Mouse (Mus musculus) frontal cortex, postnatal 10 days (tissue): ENCODE measurements at regions not wholly inside any gene's neighbourhood (a gene's known extent, or its start where the extent isn't known, plus 50 kb on each side); places are given as distances from the start of the nearest gene placed in this dataset.
"Not testable (repeated sequence)": the region's sequence is repeated elsewhere in the genome, so short reads cannot be mapped to it uniquely, and the experiment has no call there.

ENCODE experiments used
- DNase-seq, 2 experiments: peaks; one replicate each; pipeline ENCODE4 v3.0.0; 2022; ENCODE audit warnings: low spot score in 2 of 2, mixed read lengths in 1 of 2

GRCm38 (mm10) chr12:77589416-77589815 is 351.5 kb downstream of the Fut8 start:
- DNase-seq: no peak

- no peak for DNase-seq
Measured at GRCm38 (mm10) chr12:77594092-77594491, 356.2 kb downstream of the Fut8 start.

DNA sequence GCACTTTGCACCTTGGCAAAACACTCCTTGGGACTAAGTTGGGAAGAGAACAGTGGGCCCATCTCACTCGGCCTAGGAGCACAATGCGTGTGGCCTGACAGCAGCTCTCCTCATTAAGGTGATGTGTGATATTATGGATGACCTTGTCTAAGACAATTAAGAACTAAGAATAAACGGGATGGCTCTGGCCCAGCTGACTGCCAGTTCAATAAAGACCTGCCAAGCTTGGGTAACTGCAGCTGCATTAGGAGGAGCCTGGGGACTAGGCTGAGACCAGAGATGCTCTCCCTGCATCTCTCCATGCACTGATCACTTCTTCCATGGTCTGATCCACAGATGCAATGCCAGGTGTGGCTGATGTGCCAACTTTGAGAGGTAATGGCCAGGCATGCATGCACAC is 356.7 kb downstream of the Fut8 start:
- DNase-seq: no peak

DNA sequence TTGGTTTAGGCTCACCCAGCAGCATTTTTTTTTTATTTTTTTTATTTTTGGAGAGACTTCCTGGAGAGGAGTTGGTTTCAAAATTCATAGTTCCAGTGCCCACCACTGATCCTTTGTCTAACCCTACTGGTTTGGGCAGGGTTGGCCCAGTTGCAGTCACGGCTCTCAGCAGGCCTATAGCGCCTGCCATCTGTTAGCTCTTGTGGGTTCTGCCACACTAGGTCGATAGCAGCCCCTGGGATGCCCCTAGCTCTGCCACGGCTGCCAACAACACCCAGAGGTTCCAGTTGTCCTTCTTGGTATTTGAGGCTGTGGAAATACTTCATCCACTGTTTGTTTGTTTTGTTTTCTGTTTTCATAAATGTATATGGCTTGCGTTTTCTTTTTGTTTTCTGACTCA is 357.9 kb downstream of the Fut8 start:
- no peak for DNase-seq

DNA sequence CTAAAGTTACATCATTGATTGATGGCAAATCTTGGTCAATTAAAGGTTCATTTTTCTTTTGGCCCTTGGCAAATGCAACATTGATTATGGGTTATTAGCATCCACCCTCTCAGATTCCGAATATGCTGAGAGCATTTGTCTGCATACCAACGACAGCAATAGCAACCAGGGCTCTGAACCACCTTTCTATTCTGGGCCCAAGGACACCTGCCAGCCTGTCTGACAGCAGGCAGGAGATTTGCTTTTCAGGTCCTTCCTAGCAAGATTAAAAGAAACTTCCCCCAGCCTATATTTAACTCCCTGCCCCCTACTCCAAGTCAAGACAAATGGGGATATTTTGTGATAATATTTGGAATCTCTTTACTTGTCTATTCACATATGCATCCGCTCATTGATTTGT is 358.8 kb downstream of the Fut8 start:
- no peak for DNase-seq

DNA sequence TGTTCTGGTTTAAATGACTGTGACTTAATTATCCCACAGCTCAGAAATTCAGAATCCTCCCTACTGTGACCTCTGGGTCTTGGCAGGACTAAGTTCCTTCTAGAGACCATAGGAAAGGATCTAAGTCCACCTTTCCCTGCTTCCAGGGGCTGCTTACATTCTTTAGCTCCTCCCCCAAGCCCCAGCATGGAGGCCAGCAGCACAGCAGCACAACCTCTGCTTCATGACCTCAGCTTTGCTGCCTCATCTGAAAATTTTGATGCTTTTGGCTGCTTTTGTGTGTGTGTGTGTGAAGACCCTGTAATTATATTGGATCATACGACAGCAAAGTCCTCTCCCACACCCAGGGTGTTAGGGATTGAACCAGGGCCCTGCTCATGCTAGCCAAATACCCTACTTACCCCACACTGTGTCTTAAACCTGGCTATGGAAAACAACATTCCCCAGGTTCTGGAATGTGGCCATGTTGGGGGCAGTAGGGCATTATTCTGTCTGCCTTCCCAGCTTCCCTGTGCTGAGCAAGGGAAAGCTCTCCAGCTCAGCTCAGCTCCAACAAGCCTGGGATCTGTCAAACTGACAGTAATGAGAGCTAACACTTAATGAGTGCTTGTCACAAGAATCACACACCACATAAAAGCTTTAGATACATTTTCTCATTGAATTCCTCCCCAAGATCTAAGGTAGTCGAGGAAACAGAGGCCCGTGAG is 359.9 kb downstream of the Fut8 start:
- no peak for DNase-seq

GRCm38 (mm10) chr12:77598334-77598715 is 360.4 kb downstream of the Fut8 start:
- no peak for DNase-seq

DNA sequence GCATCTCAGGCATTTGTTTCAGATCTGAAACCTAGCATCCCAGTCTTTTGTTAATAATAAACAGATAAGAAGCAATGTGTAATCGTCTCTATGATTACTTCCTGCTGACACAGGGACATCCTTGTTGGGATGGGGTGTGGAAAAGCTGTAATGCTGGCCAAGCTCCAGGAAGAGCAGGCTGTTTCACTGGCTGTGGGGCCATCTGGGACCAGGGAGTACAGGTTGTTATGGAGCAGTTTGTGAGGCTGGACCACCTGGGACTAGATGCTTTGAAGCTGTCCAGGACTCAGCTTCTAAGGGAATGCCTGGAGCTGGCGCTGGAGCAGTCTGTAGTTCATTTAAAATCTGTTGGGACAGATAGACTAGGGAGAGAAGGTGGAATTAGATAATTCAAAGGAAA is 361.5 kb downstream of the Fut8 start:
- no peak for DNase-seq

DNA sequence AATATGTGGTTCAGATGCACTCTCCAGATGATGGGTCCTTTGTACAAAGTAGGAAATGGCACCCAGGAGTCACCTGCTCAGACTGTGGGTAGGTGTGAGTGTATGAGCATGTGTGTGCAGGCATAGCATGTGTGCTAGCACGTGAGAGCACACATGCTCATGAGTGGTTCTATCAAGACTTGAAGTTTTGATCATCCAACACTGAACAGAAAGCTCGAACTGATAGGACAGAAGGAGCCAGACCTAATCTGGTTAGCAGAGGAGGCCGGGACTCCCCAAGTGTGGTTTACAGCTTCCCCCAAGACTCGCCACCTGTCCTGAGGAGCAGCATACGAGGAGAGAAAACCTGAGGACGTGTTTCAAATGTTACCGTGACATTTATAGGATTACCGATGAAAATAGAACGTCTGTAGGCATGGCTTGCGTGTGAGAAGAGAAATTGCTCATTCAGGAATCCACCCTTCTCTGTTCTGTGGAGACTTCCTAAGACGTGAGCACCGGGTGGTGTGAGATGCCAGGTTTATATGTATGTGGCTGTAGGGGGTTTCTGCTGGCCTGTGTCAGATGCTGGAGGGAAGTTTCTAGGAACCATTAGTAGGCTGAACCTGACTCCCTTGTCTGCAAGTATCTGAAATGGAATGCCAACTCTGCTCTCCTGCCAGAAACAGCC is 366.0 kb downstream of the Fut8 start:
- no peak for DNase-seq

DNA sequence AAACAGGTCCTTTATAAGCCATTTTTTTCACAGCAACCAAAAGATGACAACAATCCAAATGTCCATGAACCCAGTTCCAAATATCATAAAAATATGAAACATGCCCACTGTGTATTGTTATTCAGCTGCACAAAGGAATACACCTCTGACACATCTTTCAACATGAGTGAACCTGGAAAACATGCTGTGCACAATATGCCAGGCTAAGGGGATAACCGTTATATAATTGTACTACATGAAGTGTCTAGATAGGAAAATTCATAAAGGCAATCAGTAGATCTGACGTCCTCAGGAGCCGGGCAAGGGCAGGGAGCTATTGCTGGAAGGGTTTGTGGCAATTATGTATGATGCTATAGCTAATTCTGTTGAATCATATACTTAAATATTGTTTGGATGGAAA is 379.6 kb downstream of the Fut8 start:
- DNase-seq: no peak

- DNase-seq: no peak
Measured at GRCm38 (mm10) chr12:77622243-77622642, 384.3 kb downstream of the Fut8 start.

DNA sequence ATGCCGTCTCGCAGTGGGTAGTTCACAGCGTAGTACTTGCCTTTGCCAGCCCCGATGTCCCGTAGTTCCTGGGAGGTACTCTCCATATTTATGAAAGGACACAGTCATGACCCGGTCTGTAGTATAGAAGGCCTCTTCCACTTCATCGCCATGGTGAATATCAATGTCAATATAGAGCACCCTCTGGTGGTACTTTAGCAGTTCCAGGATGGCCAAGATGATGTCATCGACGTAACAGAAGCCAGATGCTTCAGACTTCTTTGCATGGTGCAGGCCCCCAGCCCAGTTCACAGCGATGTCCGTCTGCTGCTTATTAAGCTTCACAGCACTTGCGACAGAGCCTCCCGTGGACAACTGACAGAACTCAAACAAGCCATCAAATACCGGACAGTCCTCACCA is 386.4 kb downstream of the Fut8 start:
- DNase-seq: not testable (repeated sequence)

GRCm38 (mm10) chr12:77628358-77628850 is 390.5 kb downstream of the Fut8 start:
- DNase-seq: no peak

GRCm38 (mm10) chr12:77633981-77634650 is 396.2 kb downstream of the Fut8 start:
- no peak for DNase-seq

- DNase-seq: peak in 1 of 2 experiments; percentile 8
Measured at GRCm38 (mm10) chr12:77638266-77638665, 400.3 kb downstream of the Fut8 start.

DNA sequence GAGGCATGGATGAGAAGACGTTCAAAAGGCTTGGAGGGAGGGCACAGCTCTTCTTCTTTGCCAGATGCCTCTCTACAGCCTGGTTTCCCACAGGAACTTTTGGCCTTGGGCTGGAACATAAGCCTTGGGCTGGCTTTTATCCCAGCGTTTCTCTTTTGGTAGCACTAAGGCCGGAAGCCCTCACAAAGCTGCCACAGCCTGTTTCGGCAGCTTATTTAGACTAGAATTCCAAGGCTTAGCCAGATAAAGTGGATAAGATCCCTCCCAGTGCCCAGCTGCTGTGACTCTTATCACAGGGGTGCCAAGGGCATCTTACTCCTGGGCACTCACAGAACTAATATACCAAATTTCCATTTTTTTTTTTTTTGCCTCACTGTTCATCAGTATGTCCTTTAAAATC is 404.4 kb downstream of the Fut8 start:
- no peak for DNase-seq

DNA sequence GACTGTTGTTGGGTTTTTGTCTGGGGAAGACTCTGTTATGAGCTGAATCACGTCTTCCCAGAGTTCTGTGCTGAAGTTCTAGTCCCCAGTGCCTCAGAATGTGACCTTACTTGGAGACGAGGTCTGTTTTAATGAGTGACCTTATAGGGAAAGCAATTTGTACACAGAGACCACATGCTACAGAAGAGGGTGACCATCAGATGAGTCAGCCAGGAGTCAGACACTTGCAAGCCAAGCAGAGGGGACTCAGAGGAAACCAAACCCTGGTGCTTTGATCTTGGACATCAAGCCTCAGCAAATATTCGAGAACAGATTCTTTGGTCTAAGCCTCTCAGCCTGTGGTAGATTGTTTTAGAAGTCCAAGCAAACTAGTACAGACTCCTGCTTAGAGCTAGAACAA is 409.9 kb downstream of the Fut8 start:
- DNase-seq: no peak

GRCm38 (mm10) chr12:77654282-77654681 is 416.4 kb downstream of the Fut8 start:
- no peak for DNase-seq

- no peak for DNase-seq
Measured at GRCm38 (mm10) chr12:77657060-77657459, 419.1 kb downstream of the Fut8 start.

DNA sequence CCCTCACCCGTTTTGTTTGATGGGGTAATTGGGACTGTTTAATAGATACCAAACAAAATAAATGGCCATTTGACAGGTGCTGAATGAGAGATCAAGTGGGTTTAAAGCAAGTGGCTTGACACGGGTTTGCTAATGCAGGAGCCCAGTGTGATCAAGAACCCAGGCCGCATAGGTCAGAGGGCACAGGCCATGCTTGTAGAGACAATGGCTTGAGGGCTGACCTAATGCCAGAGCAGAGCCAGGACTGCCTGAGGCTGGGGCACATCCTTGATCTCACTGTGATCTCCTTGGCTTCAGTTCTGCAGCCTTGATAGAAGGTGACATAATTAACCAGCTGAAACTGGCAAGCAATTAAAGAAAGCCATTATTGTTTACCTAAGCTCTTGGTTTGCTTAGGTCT is 420.0 kb downstream of the Fut8 start:
- DNase-seq: no peak

DNA sequence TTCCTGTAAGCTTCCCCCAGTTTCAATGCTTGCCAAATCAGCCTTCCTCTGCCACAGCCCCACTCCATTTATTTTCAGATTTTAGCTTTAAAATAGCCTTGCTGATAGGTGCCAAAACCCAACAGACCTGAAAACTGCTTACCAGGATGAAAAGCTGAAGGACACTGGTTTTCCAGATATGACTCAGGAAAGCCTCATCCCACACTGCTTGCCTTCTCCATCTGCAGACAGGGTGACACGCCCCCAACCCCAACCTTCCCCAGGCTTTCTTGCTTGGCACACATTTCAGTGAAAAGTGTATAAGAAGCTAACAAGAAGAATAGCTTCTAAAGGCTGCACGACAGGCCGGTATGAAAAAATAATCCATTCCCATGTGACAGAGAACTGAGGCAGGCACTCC is 425.3 kb downstream of the Fut8 start:
- DNase-seq: no peak

DNA sequence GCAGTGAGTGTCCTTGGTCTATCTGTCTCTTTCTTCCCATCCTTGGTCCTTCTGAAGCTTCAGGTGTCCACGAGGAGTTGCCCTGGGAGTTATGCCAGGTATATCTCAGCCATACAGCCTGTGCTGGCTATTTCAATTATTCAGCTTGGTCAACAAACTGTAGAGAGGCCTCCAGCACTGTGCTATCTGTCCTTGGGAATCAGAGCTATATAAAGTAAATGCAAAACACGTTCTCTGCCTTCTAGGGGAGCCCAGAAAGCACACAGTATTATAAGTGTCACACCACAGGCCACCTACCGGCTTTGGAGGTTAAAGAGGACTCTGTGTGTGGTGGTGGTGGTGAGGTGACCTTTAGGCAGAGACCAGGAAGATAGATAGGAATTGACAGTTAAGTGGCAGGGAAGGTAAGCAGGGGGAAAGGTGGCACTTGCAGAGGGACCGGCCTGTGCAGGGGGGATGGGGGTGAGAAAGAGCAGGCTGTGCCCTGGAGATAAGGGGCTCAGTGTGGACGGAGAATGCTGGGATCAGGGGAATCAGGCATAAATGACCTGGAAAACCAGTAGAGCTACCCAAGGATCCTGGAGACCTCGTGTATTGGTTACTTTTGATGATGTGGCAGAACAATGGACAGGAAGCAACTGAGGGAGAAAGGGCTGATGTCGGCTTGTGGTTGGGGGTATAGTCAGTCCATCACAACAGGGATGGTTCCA is 425.9 kb downstream of the Fut8 start:
- no peak for DNase-seq
